Mouse (Mus musculus) gastrocnemius, postnatal 25 days (tissue): ENCODE results near the gene Ralgps1. TPM values are rescaled to one million over a fixed set of nuclear protein-coding genes. Genes with fewer than 3 reads are reported as not detected.

ENCODE experiments used
- DNase-seq: peaks from one replicate; pipeline ENCODE4 v3.0.0; 2022
- total RNA-seq, 2 experiments: library from RNA; stranded (reverse); gene quantifications; 1 replicate in 1 of 2; 2 replicates in 1 of 2; pipeline ENCODE4 v1.2.3; 2021

Ralgps1 gene
- total RNA-seq, 2 experiments from 2014 or later = 2.3 to 2.5 TPM

DNA sequence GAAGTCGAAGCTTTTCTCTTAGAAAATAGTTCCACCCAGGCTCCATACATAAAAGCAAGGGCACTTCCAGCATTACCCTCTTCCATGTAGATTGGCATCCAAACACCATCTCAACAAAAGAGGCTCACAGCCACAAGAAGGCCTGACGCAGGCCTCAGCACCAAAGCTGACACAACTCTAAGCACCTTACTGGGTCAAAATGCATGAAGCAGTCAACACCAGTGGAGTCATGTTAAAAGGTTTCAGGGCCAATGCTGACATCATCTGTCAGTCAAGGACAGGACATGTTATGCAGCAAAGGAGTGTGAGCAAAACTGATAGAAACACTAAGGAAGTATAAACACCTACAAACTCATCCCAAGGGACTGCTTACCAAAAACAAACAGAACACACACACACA lies 50.3 kb downstream of the Ralgps1 start:
- DNase-seq = no peak

DNA sequence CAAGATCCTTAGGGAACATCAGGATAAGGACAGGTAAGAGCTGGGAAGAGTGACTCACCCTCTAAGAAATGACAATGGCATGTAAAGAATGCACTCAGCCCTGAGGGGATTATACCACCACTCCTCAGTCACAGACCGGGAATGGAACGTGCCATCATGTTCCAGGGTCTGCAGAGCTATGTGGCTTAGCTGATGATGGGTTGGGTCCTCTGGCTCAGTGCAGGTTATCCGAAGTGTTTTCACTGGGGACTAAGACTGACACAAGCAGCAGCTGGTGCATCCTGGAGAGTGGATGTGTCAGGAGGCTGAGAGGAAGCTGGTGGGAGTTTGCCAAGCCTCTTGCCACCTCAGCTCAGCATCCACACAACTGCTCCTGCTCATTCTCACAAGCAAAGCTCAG lies 50.7 kb downstream of the Ralgps1 start:
- no peak for DNase-seq

DNA sequence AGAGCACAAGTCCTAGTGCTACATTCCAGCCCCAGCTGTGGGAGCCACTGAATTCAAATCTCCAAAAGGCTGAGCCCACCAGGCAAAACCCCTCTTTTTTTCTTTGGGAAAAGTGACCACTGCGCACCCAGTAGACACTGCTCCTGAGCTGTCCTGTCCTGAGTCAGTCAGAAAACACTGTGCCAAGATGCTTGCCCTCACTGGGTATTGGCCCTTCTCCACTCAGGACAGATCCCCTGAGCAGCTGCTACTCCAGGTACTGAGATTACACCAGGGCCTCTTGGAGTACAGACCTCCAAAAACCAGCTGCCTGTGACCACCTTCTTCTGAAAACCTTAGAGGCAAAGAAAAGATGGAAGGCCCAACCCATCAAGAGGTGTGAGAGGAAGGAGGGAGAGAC lies 51.4 kb downstream of the Ralgps1 start:
- no peak for DNase-seq

DNA sequence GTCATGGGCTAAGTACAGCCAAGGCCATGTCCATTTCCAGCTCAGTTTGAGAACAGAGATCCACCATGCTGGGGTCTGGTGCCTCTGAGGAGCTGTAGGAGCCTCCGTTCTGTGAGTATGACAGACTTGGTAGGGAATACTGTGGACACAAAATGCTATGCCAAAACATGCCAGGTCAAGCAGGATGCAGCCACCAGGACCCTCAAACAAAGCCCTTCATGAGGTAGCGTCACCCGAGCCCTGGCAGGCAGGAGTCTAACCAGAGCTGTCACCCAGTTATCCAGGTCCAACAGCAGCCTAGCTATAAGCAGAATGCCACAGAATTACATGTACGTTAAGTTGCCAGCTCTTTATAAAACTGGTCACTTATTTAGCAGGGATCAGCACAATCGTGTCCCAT lies 51.8 kb downstream of the Ralgps1 start:
- no peak for DNase-seq

DNA sequence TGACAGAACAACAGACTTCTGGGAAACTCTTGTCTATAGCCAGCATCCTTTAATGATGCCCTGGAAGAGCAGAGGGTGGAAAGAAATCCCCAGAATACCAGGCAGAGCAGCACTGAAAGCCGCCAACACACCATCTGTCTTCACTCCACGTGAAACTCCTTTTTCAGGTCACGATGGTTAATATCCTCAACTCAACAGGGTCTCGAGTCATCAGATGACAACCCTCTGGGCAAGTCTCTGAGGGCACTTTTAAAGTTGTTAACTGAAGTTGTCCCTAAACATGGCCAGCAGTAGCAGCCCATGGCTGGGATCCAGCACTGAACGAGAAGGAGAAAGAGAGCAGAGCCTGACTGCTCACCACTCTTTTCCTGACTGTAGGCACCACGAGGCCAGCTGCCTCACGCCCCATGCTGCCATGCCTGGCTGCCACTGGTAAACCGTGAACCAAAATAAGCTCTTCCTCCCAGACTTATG lies 52.8 kb downstream of the Ralgps1 start:
- DNase-seq = no peak

DNA sequence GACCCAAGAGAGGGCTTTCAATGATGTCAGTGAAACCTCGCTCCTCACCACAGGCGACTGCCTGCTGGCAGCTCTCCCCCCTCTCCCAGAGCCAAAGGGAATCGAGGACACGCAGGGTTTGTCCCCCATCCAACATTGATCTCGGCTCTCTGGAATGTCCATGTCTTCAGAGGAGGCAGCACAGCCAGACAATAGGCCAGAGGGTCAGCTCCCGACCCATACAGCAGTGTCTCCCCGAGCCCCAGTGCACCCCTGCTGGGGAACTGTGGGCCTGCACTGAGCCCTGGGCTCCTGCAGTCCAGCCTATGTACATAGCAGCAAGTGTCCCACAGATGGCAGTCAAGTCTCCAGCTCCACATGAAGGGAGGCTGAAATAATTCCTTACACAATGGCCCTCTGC lies 54.8 kb downstream of the Ralgps1 start:
- DNase-seq = peak; percentile 95

DNA sequence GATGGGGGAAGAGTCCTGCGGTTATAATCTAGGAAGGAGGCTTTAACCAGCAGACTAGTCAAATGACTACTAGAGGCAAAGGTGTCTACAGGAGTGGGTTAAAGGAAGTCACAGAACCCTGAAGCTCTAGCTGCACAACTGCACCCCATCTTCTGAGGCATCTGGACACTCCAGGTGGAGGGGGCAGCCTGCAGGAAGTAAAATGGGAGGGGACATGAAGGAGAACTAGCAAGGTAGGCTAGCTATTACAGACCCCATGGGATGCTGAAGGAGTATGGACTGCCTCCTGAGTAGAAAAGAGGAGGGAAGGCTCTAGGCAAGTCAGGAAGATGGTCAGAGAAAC lies 55.3 kb downstream of the Ralgps1 start:
- DNase-seq = no peak

DNA sequence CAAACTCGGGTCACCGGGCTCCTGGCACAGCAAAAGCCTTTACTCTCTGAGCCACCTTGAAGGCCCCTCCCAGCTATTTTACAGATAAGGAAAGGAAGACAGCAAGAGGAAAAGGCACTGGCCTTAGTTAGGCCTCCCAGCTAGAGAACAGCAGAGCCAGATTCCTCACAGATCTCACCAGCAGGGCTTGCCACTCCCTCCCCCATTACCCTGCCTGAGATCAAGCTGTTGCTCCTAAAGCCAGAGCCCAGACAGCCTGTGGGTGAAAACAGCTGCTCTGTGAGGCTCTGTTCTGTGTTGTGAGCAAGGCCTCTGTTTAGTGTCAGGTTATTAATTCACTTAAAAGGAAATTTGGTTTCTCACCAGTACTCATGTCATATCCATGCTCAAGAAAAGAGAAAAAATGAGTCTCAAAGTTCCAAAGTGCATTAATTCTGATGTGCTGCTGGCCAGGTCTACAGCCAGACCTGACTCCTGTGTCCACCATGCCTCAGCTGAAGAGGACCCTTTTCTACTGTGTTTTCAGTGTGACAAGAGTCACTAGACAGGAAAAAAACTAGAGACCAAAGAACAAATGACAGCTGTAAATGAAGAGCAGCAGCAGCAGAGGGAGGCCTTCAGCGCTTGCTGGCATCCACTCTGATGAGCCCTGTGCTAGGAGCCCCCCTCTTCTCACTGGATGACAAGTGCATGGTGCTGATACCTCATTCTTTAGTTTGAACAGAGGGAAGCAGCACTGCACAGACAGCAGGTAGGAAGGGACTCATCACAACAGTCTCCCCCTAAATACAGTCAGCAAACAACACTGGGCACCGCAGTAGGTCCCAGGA lies 55.8 kb downstream of the Ralgps1 start:
- no peak for DNase-seq

DNA sequence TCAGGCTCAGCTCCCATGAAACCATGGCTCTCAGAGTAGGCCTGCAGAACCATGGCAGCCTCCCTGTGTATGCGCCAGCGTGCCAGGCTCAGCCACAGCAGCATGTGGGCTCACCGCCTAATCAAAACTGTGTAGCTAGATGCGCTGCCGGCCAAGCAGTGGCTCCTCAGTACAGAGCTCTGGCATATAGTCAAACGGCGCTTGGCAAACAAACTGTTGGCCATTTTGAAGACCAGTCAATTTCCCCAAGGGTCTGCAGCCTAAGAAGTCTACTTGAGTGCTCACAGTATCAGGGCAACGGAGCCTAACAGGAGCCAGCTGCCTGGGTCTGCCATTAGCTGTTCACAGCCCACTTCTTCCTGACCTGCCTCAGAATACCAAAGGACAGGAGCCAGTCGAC lies 61.9 kb downstream of the Ralgps1 start:
- DNase-seq = peak; percentile 37

DNA sequence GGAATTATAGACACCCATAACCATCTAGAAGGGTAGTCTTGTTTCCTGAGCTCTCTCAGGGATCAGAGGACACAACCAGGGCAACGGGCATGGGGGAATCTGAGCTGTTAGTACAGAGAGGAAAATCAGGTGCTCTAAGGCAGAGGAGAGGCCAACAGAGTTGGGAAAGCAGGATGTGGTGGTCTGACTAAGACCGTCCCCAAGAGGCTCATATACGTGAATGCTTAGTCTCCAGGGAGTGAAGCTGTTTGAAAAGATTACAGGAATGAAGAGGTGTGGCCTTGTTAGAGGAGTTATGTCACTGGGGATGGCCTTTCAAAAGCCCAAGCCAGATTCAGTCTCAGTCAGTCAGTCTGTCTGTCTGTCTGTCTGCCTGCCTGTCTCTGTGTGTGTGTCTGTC lies 64.7 kb downstream of the Ralgps1 start:
- no peak for DNase-seq

DNA sequence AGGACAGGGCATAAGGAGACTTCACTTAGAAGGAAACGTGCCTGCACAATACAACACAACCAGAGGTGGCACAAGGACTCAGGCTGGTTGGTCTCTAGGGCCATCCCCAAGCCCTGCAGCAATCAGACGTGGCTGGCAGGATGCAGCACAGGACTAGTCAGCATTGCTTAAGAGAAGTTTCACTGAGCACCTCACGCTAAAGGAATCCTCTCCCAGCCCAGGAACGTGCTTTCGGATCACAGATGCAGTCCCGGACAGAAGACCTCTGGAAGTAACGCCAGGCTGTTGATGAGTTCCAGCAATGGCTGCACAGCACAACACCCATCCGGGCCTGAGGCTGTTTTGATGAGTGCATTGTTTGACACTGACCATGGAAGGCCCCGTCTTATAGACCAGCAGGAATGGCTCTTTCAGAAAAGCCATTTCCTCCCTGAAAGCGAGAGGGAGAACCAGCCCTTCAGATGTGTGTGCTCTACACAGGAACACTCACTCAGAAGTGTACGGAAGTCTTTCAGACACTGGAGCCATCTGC lies 67.8 kb downstream of the Ralgps1 start:
- DNase-seq = peak; percentile 36

DNA sequence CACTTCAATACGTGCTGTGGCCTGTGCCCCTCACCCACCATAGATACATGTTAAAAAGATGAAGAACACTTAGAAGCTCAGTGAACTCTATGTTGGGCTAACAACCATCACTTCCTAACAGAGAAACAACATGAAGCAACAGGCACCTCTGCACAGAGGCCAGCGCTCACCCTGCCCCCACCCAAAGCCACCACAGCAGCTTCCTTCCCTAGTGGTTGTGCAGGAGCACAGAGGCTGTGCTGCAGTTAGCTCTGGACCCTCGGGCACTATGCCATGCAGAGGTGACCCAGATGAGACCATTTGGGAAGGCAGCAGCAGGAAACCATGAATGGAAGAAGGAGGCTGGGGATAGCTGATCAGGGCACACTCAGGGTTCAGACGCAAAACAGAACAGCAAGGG lies 68.5 kb downstream of the Ralgps1 start:
- no peak for DNase-seq

DNA sequence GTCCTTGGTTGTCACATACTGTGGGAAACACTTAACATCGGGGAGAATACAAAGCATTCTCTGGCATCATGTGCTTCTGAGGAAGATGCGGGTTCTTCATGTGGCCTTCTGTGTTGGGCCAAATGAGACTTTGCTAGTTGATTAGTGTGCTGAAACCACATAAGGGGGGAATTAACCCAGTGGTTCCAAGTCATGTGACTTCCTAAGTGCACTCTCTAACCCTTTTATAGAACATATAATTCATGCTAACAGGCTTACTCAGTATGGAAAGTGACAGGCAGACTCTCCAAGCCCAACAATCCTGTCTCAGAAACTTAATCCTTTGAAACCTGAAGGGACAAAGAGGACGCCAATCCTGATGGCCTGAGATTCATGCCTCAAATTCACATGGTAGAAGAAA lies 68.9 kb downstream of the Ralgps1 start:
- DNase-seq = no peak

DNA sequence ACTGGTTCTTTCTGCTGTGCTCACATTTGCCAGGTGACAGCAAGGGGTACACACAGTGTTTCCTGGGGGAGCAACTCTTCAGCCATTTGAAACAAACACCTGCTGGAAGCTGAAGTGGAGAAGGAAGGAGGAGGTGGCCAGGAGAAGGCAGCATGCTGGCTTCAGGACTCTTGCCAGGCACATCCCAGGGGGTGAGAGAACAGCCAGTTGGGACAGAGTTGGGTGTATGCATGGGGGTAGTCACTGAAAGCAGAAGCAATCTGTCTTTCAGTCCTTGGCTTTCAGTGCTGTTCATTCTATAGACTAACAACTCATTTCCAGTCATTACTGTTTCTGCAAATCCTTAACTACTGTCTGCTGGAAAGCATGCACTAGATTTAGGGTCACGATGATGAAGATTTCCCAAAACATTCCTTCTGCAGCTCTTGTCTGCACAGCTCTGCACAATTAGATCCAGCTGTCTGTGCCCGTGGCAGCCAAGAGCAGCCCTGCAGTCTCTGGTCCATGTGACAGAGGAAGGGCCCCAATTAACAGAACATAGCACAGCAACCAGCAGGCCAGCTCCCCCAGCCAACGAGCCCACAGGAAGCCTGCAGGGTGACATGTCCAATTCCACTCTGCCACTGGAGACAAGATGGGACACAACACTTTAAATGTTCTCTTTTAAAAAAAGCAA lies 70.8 kb downstream of the Ralgps1 start:
- peak; percentile 28 for DNase-seq

DNA sequence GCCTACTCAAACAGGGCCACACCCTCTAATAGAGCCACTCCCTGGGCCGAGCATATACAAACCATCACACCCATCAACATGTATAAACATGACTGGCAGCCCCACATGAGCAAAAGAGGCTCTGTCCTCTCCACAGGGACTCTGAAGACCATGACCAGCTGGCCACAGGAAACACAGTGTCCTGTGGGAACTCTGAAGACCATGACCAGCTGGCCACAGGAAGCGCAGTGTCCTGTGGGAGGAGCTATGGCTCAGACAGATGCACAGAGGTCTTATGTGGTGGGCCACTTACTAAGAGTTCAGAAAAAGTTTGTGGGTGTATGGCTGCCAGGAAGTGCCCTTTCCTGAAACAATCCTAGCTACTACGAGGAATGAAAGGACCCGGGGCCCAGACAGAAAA lies 72.4 kb downstream of the Ralgps1 start:
- DNase-seq = no peak

DNA sequence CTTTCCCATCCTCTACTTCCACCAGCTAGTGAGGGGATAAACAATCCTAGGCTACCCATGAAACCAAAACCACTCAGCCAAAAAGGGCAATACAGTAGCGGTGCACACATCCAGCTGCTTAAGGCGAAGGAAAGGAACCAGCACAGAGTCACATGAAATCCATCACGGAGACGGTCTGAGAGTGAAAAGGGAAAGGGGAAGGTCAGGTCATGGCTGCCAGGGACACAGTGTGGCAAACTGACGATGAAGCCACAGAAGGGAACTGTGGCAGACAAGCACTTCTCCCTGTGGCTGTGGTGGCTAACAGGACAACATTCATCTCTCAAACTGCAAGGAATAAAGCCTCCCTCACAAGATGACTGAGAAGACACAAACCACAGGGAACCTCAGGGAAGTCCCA lies 76.2 kb downstream of the Ralgps1 start:
- no peak for DNase-seq

DNA sequence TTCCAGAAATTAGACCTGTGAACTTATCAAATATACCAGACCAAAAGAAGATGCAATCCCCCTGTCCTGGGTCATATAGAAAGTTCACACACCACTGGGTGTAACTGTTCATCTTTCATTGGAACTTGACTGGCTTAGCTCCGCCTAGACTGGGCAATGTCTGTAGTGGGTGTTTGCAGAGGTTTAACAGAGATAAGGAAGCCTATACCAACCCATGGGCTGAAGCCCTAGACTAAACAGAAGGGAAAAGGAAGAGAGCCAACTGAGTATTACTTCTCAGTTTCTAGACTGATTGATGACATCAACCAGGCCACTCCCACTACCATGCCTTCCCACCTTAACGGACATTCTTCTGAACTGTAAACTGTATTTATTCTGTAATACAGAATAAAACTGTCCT lies 79.2 kb downstream of the Ralgps1 start:
- no peak for DNase-seq

DNA sequence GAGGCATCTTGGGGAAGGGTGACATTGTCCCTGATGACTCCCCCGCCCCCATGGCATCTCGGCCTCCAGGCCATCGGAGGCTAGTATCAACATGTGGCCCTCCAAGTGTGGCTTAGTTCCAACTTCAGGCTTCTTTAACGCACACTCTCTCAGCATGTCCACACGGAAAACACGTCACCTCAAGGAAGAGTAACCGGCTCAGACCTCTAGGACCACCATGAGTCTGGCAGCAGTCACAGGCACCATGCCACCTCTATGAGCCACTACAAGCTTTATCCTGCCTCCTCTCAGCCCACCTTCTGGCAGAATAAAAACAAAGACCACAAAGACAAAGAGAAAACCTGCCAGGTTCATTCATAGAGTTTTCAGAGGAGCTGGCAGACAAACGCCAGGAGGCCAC lies 80.8 kb downstream of the Ralgps1 start:
- no peak for DNase-seq

DNA sequence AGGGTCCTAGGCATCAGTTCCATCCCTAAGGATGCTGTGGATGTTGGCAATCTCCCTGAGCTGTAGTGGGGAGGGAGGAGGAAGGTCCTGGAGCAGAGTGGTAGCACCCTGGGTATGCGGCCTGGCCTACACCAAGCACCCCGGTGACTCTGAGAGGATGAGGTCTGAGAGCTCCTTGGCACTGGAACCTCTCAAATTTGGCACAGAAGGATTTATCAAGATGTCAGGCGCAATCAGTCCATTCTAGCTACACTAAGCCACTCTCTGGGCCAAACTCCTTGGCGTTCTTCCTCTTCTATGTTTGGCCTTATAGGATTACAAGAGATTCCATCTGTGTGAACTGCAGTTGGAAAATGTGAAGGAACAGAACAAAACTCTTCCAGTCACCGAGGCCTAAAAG lies 82.4 kb downstream of the Ralgps1 start:
- DNase-seq = no peak

DNA sequence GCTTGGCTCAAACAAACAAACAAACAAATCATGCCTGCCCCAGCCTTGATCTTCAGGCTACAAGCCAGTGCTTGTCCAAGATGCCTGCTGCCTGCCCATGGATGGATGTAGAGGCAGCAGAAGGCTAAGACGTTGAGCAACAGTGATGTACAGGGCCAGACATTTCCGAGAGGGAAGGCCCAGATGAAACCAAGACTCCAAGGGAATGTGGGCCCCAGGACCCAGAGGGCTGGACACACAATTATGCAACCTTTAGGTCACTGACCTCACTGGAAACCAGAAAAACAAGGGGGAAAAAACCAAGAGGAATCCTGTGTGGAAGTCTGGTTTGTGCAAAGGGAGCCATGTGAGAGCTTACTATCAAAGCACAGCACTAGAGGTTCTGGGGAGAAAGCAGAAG lies 87.6 kb downstream of the Ralgps1 start:
- DNase-seq = peak; percentile 43

DNA sequence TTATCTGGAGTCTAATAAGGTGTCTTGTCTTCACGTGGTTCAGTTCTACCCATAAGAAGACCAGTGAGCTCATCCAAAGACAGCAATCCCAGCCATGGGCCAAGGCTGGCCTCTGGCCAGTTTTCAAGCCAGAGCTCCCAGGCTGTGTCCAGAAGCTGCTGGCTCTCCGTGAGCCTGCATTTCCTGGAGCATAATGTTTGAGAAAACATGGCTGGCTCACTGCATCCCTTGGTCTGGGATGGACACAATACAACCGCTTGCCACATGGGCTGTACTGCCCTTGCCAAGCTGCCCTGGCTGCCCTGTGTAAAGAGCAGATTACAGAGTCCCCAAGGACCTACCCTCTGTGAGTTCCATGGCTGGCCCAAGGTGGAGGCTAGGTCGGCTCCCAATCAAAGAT lies 88.4 kb downstream of the Ralgps1 start:
- DNase-seq = peak; percentile 84

DNA sequence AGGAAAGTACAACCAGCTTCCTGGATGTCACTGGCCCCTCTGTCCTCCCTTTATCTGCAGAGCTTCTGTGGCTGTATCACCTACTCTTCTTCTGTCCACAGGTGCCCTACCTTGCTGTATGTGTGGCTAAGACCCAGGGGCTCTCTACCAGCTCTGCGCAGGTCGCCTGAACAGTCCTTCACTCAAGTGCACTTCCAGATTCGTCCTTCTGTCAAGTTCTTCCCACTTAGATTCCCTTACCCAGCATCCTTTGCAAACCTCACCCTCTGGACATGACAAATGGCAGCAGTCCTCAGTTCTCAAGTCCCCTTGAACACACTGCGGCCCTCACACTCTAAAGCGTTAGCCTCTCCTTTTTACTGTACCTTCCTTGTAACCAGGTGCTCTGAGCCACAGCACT lies 89.5 kb downstream of the Ralgps1 start:
- no peak for DNase-seq

DNA sequence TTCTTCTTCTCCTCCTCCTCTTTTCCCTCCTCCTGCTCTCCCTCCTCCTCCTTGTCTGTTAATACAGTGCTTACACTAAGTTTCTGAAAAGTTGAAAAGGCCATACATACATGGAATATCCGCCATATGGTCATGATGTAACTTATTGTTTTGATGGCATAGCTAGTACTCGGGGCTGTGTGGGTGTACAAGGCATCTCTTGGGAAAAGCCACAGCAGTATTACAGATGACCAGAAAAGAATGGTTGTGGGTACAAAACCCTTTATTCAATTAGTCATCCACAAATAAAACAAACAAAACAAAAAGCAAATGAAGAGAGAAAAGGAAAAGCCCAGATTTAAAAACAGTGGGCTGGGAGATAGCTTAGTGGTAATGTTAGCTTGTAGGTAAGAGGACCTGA lies 90.8 kb downstream of the Ralgps1 start:
- no peak for DNase-seq

DNA sequence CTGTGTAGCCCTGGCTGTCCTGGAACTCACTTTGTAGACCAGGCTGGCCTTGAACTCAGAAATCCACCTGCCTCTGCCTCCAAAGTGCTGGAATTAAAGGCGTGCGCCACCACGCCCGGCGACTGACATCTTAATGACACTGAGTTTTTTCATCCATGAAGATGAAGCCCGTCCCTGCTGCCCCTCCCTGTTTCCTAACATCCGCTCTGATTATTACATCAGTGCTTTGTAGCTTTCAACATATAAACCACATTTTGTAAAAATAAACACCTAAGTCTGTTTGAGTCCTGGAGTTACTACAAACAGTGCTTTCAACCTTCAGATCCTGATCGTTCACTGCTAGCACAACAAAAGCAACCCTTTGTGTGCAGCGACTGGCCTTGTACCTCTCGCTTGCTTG lies 91.5 kb downstream of the Ralgps1 start:
- no peak for DNase-seq
